Mouse (Mus musculus) forebrain, postnatal 0 days (tissue): ENCODE data around the gene Pdf. TPM values are rescaled to one million over a fixed set of nuclear protein-coding genes. Genes with fewer than 3 reads are reported as not detected.
A peak's percentile ranks its signal among the peaks of the same experiment; 100 is the strongest.
"Not testable (repeated sequence)": the region's sequence is repeated elsewhere in the genome, so short reads cannot be mapped to it uniquely, and the experiment has no call there.

Experiments
- ATAC-seq: fragments of 200-750 bp; cut with Nextera tagmentation; 2 replicates; pipeline ENCODE4 v1.8.0; 2017; ENCODE audit warnings: mild to moderate bottlenecking, moderate library complexity
- DNase-seq: peaks from one replicate; pipeline ENCODE4 v3.0.0-alpha.2; 2015
- H3K27ac ChIP-seq: fragments of 300-500 bp; sonication (generic); 2 replicates; pipeline ENCODE4 v1.5.1; 2014; ENCODE audit warnings: low read depth, mild to moderate bottlenecking, antibody characterized with exemption, low read length, moderate library complexity, mixed read lengths
- H3K27me3 ChIP-seq: fragments of 300-500 bp; sonication (generic); 2 replicates; pipeline ENCODE4 v1.6.1; 2014; ENCODE audit warnings: mild to moderate bottlenecking, low read length, mixed read lengths; ENCODE audit not compliant: insufficient read depth
- H3K36me3 ChIP-seq: fragments of 300-500 bp; sonication (generic); 2 replicates; pipeline ENCODE4 v1.6.1; 2014; ENCODE audit warnings: mild to moderate bottlenecking, moderate library complexity; ENCODE audit not compliant: insufficient read depth
- H3K4me1 ChIP-seq: fragments of 300-500 bp; sonication (generic); 2 replicates; pipeline ENCODE4 v1.6.1; 2014; ENCODE audit warnings: antibody characterized with exemption; ENCODE audit not compliant: insufficient read depth
- H3K4me2 ChIP-seq: fragments of 300-500 bp; sonication (generic); 2 replicates; pipeline ENCODE4 v1.6.1; 2014; ENCODE audit warnings: low read depth, mild to moderate bottlenecking, moderate library complexity
- H3K4me3 ChIP-seq: fragments of 300-500 bp; sonication (generic); 2 replicates; pipeline ENCODE4 v1.5.1; 2014; ENCODE audit warnings: low read depth, low read length, mixed read lengths
- H3K9ac ChIP-seq: fragments of 300-500 bp; sonication (generic); 2 replicates; pipeline ENCODE4 v1.6.1; 2014; ENCODE audit warnings: mild to moderate bottlenecking
- H3K9me3 ChIP-seq: fragments of 300-500 bp; sonication (generic); 2 replicates; pipeline ENCODE4 v1.6.1; 2016; ENCODE audit warnings: low read length
- CTCF ChIP-seq: sonication (generic); IDR thresholded peaks from 2 replicates; pipeline ENCODE4 v1.5.1; 2016; ENCODE audit warnings: antibody characterized with exemption, control low read depth, low read depth
- WGBS: fragments of 180-500 bp; shearing (Covaris S2); extraction: QIAGEN DNeasy Blood & Tissue Kit; methylation state at CpG from one replicate; pipeline ENCODE4 v1.1.7; 2014; 5-methylcytosine and 5-hydroxymethylcytosine counted together
- polyA plus RNA-seq: library from polyadenylated mRNA; unstranded; fragments of >200 nt; fragmentation: Nextera tagmentation; extraction: Ambion mirVana; gene quantifications from 2 replicates; pipeline ENCODE4 v1.2.1, GENCODE M21; 2015
- total RNA-seq: library from RNA; depleted of rRNA; stranded (reverse); fragments of >200 nt; gene quantifications from 2 replicates; pipeline ENCODE4 v1.2.3, GENCODE M21; 2014

Pdf gene
- total and polyA plus RNA-seq, 2 experiments from 2014 or later, result 32.1 to 34.4 TPM

DNA sequence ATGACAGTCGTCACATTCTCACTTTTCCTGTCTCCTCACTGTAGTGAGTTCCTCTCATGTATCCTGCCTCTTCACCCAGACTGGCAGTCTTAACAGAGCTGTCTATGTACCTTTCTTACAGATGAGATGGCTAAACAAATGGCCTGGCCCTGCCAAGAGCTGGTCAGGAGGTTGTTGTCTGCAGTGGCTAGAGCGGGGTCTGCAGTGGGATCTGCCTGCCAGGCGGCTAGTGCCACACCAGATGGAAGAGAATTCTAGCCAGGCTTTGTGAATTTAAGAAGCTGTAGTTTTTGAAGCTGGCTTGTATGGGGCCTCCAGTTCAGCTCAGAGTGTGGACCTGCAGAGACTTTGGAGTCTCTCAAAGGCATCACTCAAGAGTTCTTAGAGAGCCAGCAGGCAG lies 12.8 kb downstream of the Pdf start:
- DNase-seq (no peak), ATAC-seq (no peak)
- H3K9ac ChIP-seq, result no peak overlapping the region
- H3K9me3 ChIP-seq, result no peaks in the 10 kb centered on the region
- H3K27ac ChIP-seq, result no peak overlapping the region
- H3K4me1 ChIP-seq, result peaks cover 12% of the 10 kb centered on the region
- H3K36me3 ChIP-seq, result peaks cover 35% of the 10 kb centered on the region
- H3K4me2 ChIP-seq, result no peak overlapping the region
- 76% methylated on average over 3 of the region's 3 CpGs for WGBS
- no peaks in the 10 kb centered on the region for H3K27me3 ChIP-seq
- H3K4me3 ChIP-seq, result no peak overlapping the region
- TF ChIP-seq CTCF, result no peak

DNA sequence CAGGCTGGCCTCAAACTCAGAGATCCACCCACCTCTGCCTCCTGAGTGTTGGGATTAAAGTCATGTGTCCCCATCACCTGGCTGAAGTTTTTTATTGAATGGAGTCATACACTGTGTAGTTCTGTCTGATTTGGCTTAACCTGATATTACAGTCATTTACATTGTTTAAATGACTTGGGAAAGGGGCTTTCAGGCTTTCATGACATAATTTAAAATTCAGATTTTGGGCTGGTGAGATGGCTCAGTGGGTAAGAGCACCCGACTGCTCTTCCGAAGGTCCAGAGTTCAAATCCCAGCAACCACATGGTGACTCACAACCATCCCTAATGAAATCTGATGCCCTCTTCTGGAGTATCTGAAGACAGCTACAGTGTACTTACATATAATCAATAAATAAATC lies 14.8 kb downstream of the Pdf start:
- WGBS, result 87% methylated on average over 2 of the region's 2 CpGs
- not testable (repeated sequence) for ATAC-seq

DNA sequence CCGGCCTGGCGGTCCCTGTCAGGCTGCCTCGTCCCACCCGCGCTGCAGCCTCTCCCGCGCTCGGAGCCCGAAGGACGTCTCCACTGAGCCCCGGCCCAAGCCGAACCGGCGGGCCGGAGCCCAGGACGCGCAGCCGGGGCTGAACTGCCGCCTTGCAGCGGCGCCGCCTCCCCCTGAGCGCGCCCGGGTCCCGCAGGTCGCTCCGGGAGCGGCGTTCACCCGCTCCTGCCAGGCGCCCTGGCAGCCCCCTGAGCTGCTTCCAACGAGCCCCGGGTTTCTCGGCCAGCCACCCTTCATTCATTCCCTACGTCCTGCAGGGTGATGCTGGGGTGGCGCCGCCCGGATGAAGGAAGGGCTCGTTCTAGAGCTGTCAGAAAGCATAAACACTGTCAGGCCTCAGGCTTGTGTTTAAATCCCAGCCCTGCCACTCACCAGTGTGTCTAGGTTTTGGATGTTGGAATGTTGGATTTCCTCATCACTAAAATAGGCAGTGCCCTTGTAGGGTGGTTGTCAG lies 16.8 kb downstream of the Pdf start:
- peak; percentile 50 for ATAC-seq
- H3K4me2 ChIP-seq, result peak overlapping the region; percentile 74
- H3K9me3 ChIP-seq, result no peaks in the 10 kb centered on the region
- H3K9ac ChIP-seq, result peak overlapping the region; percentile 97
- peaks cover 8% of the 10 kb centered on the region; the same call in 1 of the 2 replicates for H3K36me3 ChIP-seq
- peak overlapping the region; percentile 83 for H3K27ac ChIP-seq
- peaks cover 12% of the 10 kb centered on the region for H3K4me1 ChIP-seq
- no peak for TF ChIP-seq CTCF
- no peak for DNase-seq
- H3K4me3 ChIP-seq, result peak overlapping the region; percentile 98
- H3K27me3 ChIP-seq, result no peaks in the 10 kb centered on the region
- WGBS, result 1% methylated on average over 38 of the region's 40 CpGs

More for the DNA sequence above, 14.8 kb downstream of the Pdf start:
- DNase-seq, H3K9me3 ChIP-seq, H3K27ac ChIP-seq, H3K27me3 ChIP-seq, H3K4me3 ChIP-seq, H3K9ac ChIP-seq, H3K4me2 ChIP-seq: not testable (repeated sequence)
- H3K4me1 ChIP-seq, result peaks cover 12% of the 10 kb centered on the region
- peaks cover 16% of the 10 kb centered on the region for H3K36me3 ChIP-seq

DNA sequence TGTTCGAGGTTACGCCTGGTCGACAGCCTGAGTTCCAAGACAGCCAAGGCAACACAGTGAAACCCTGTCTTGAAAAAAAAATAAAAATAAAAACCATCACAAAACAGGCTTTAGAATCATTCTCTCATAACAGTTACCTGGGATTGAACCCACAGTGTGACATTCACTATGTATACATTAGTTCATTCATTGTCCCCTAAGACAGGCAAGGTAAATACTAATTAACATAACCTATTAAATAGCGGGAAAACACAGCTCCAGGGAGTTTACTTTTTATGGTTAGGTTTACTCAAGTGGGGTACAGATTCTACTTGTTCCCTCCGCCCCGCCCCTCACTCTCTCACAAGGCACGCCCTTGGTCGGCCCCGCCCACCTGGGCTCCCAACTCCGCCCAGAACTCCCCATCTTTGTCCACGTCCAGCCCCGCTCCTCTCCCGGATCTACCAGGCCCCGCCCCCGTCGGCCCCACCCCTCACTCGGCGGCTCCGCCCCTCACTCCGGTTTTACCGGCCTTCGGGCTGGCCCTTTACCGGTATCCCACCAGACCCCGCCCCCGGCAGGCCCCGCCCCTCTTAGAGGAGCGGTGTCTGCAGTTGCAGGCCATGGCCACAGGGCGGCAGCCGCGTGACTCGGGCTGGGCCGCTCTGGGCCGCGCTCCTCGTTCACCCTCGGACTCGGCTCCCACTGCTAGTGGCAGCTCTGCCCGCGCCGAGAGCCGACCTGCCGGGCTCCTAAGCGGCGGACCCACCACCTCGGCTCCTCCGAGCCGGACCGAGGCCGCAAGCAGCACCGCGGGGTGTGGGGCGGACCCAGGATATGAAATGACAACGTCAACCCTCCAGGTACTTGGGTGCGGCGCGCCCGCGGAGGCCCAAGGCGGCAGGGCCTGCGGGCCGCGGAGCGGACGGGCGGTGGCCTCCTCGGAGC lies 17.5 kb downstream of the Pdf start, which contains the start of gene Vps4a:
Gene Vps4a (plus strand): TSS at position 573 of the 927 bp plus-strand sequence.
- TF ChIP-seq CTCF, result peak; percentile 90
- no peaks in the 10 kb centered on the region for H3K27me3 ChIP-seq
- ATAC-seq, result peak; percentile 98

DNA sequence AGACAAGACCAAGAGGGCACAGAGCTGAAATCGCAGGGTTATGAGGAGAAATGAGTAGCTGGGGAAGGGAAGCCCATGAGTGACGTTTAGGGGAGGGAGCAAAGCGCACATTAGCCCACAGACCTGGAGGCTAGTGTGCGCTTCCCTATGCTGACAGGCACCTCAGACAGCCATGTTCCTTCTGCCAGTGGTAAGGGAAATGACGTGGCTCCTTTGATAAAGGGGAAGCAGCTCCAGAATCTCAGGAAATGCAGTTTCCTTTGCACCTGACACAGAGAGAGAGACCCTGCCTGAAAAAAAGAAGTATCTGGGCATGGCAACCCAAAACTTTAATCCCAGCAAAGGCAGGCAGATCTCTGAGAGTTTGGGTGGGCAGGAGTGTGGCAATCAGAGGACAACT lies 18.4 kb downstream of the Pdf start:
- no peaks in the 10 kb centered on the region for H3K27me3 ChIP-seq
- no peak overlapping the region for H3K9ac ChIP-seq
- peaks cover 12% of the 10 kb centered on the region for H3K4me1 ChIP-seq
- 71% methylated on average over 5 of the region's 5 CpGs for WGBS
- no peak overlapping the region for H3K27ac ChIP-seq
- no peak for TF ChIP-seq CTCF
- H3K9me3 ChIP-seq, result no peaks in the 10 kb centered on the region
- DNase-seq, result no peak
- no peaks in the 10 kb centered on the region for H3K36me3 ChIP-seq
- no peak for ATAC-seq
- no peak overlapping the region for H3K4me3 ChIP-seq
- no peak overlapping the region for H3K4me2 ChIP-seq

More for the DNA sequence above, 17.5 kb downstream of the Pdf start, which contains the start of gene Vps4a:
- H3K27ac ChIP-seq, result peak within 1 kb of the TSS; percentile 83
- WGBS, result 5% methylated on average over 58 of the region's 66 CpGs
- H3K36me3 ChIP-seq, result peaks cover under 1% of the 10 kb centered on the region; the same call in 1 of the 2 replicates
- peak within 1 kb of the TSS; percentile 74 for H3K4me2 ChIP-seq
- peak within 1 kb of the TSS; percentile 97 for H3K9ac ChIP-seq
- peak within 1 kb of the TSS; percentile 98 for H3K4me3 ChIP-seq
- H3K4me1 ChIP-seq, result peaks cover 12% of the 10 kb centered on the region
- peak; percentile 96 for DNase-seq
- no peaks in the 10 kb centered on the region for H3K9me3 ChIP-seq

DNA sequence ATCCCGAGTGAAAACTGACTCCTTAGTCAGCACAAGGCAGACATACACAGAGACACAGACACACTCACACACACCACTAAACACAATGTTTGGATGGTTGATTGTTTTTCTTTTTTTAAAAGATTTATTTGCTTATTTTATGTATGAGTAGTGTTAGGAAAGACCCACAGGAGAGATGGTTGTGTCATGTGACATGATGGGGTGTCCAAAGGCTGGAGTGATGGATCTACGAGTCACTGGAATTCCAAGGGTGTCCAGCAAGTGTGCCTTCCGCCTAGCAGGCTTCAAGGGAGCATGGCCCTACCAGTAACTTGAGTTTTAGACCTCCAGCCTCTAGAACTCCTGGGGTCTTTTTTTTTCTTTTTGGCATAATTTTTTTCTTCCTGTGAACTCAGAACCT lies 19.1 kb downstream of the Pdf start:
- Histone ChIP-seq H3K4me1 (peaks cover 12% of the 10 kb centered on the region), H3K27ac (no peak overlapping the region), H3K9ac (no peak overlapping the region), H3K9me3 (no peaks in the 10 kb centered on the region), H3K36me3 (no peaks in the 10 kb centered on the region), H3K4me3 (no peak overlapping the region), H3K27me3 (no peaks in the 10 kb centered on the region), H3K4me2 (no peak overlapping the region)
- ATAC-seq (no peak), DNase-seq (no peak)
- WGBS, result 88% methylated on average over 3 of the region's 3 CpGs
- TF ChIP-seq CTCF, result no peak

DNA sequence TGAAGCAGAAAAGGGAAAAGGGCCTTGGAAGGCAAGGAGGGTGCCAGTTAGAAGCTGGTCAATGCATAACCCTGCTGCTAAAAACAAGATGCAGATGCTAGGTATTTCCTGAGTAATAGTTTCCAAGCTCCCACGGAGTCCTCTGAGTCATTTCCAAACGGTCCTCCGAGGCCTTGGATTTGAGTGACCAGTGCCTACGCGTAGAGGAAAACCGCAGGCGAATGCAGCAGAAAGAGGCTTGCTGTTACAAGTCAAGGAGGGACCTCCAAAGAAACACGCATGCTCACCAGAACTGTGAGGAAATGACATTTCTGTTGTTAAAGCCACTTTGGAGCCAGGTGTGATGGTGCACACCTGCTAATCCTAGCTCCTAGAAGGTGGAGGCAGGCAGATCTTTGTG lies 24.9 kb downstream of the Pdf start:
- H3K27me3 ChIP-seq, result no peaks in the 10 kb centered on the region
- no peaks in the 10 kb centered on the region for H3K9me3 ChIP-seq
- ATAC-seq, result no peak
- 90% methylated on average over 8 of the region's 8 CpGs for WGBS
- H3K4me3 ChIP-seq, result no peak overlapping the region
- H3K4me1 ChIP-seq, result no peaks in the 10 kb centered on the region
- no peak for TF ChIP-seq CTCF
- no peak overlapping the region for H3K4me2 ChIP-seq
- DNase-seq, result no peak
- H3K27ac ChIP-seq, result no peak overlapping the region
- H3K36me3 ChIP-seq, result no peaks in the 10 kb centered on the region
- H3K9ac ChIP-seq, result no peak overlapping the region
